Mouse (Mus musculus): ENCODE data around the gene Bsdc1. TPM values are rescaled to one million over a fixed set of nuclear protein-coding genes. Genes with fewer than 3 reads are reported as not detected.
"Not testable (repeated sequence)": the region's sequence is repeated elsewhere in the genome, so short reads cannot be mapped to it uniquely, and the experiment has no call there.

Bsdc1 gene
- polyA plus RNA-seq, 1 experiment from 2014 or later = 30.2 TPM

GRCm38 (mm10) chr4:129455265-129455664 lies 6.1 kb upstream of the Bsdc1 start:
- Histone ChIP-seq H3K27me3 (no peaks in the 10 kb centered on the region), H3K4me3 (no peak overlapping the region), H3K4me2 (no peak overlapping the region), H3K36me3 (no peaks in the 10 kb centered on the region), H3K9ac (no peak overlapping the region), H3K4me1 (0 out of 2 replicates have a peak, but pooled peaks cover 3% of the 10 kb centered on the region), H3K9me3 (no peaks in the 10 kb centered on the region), H3K27ac (no peak overlapping the region)
- ATAC-seq (ENCODE audit: insufficient number of reproducible peaks, low FRiP score, low TSS enrichment, low read depth) = peak; percentile 74
- 3% methylated on average over 5 of the region's 5 CpGs for WGBS

- H3K4me1 ChIP-seq = 0 out of 2 replicates have a peak, but pooled peaks cover 6% of the 10 kb centered on the region
- no peak overlapping the region for H3K4me2 ChIP-seq
- no peak for ATAC-seq (ENCODE audit: insufficient number of reproducible peaks, low FRiP score, low TSS enrichment, low read depth)
- no peaks in the 10 kb centered on the region for H3K9me3 ChIP-seq
- H3K36me3 ChIP-seq = no peaks in the 10 kb centered on the region
- no peak overlapping the region for H3K9ac ChIP-seq
- H3K4me3 ChIP-seq = no peak overlapping the region
- no peaks in the 10 kb centered on the region for H3K27me3 ChIP-seq
- no peak overlapping the region for H3K27ac ChIP-seq
- WGBS = 50% methylated on average over 5 of the region's 5 CpGs
Observed at GRCm38 (mm10) chr4:129456126-129456525, 5.3 kb upstream of the Bsdc1 start.

- not testable (repeated sequence) for H3K9me3 ChIP-seq; H3K4me2 ChIP-seq; ATAC-seq (ENCODE audit: insufficient number of reproducible peaks, low FRiP score, low TSS enrichment, low read depth); H3K27ac ChIP-seq; H3K36me3 ChIP-seq; H3K27me3 ChIP-seq; H3K4me3 ChIP-seq; H3K9ac ChIP-seq
- H3K4me1 ChIP-seq = peaks cover 12% of the 10 kb centered on the region
- WGBS = 81% methylated on average over 2 of the region's 2 CpGs
Observed at GRCm38 (mm10) chr4:129457311-129457710, 4.1 kb upstream of the Bsdc1 start.

GRCm38 (mm10) chr4:129459726-129460125 lies 1.7 kb upstream of the Bsdc1 start:
- WGBS = 88% methylated on average over 3 of the region's 3 CpGs
- no peak overlapping the region for H3K27ac ChIP-seq
- peaks cover 5% of the 10 kb centered on the region for H3K36me3 ChIP-seq
- no peak for ATAC-seq (ENCODE audit: insufficient number of reproducible peaks, low FRiP score, low TSS enrichment, low read depth)
- no peak overlapping the region for H3K9ac ChIP-seq
- H3K4me2 ChIP-seq = no peak overlapping the region
- H3K4me1 ChIP-seq = peaks cover 17% of the 10 kb centered on the region
- H3K9me3 ChIP-seq = no peaks in the 10 kb centered on the region
- H3K27me3 ChIP-seq = no peaks in the 10 kb centered on the region
- no peak overlapping the region for H3K4me3 ChIP-seq

GRCm38 (mm10) chr4:129460827-129461182 lies 576 bp upstream of the Bsdc1 start:
- peak overlapping the region; percentile 48 for H3K9ac ChIP-seq
- ATAC-seq (ENCODE audit: insufficient number of reproducible peaks, low FRiP score, low TSS enrichment, low read depth) = no peak
- H3K9me3 ChIP-seq = no peaks in the 10 kb centered on the region
- H3K4me2 ChIP-seq = peak overlapping the region; percentile 60
- WGBS = 0% methylated on average over 4 of the region's 4 CpGs
- H3K27ac ChIP-seq = peak overlapping the region; percentile 90
- peaks cover 16% of the 10 kb centered on the region for H3K36me3 ChIP-seq
- H3K4me3 ChIP-seq = peak overlapping the region; percentile 94
- no peaks in the 10 kb centered on the region for H3K27me3 ChIP-seq
- H3K4me1 ChIP-seq = peaks cover 14% of the 10 kb centered on the region

- peak overlapping the region; percentile 94 for H3K4me3 ChIP-seq
- no peaks in the 10 kb centered on the region for H3K9me3 ChIP-seq
- ATAC-seq (ENCODE audit: insufficient number of reproducible peaks, low FRiP score, low TSS enrichment, low read depth) = no peak
- WGBS = 23% methylated on average over 3 of the region's 3 CpGs
- H3K4me2 ChIP-seq = peak overlapping the region; percentile 80
- H3K27me3 ChIP-seq = no peaks in the 10 kb centered on the region
- H3K27ac ChIP-seq = peak overlapping the region; percentile 67; the same call in 1 of the 2 replicates
- peak overlapping the region; percentile 80 for H3K9ac ChIP-seq
- peaks cover 29% of the 10 kb centered on the region for H3K36me3 ChIP-seq
- peaks cover 14% of the 10 kb centered on the region for H3K4me1 ChIP-seq
Observed at GRCm38 (mm10) chr4:129462118-129462517, 737 bp downstream of the Bsdc1 start.

GRCm38 (mm10) chr4:129463097-129464059 lies 2.0 kb downstream of the Bsdc1 start:
- Histone ChIP-seq H3K27me3 (no peaks in the 10 kb centered on the region), H3K4me3 (no peak overlapping the region), H3K9me3 (no peaks in the 10 kb centered on the region), H3K4me2 (no peak overlapping the region), H3K27ac (no peak overlapping the region), H3K36me3 (peaks cover 41% of the 10 kb centered on the region), H3K9ac (no peak overlapping the region), H3K4me1 (peaks cover 14% of the 10 kb centered on the region)
- ATAC-seq (ENCODE audit: insufficient number of reproducible peaks, low FRiP score, low TSS enrichment, low read depth) = no peak
- whole genome bisulfite sequencing = 84% methylated on average over 24 of the region's 24 CpGs

- 84% methylated on average over 4 of the region's 4 CpGs for WGBS
- Histone ChIP-seq H3K4me3 (no peak overlapping the region), H3K4me1 (peaks cover 14% of the 10 kb centered on the region), H3K27ac (no peak overlapping the region), H3K27me3 (no peaks in the 10 kb centered on the region), H3K9ac (no peak overlapping the region), H3K36me3 (peaks cover 49% of the 10 kb centered on the region), H3K4me2 (no peak overlapping the region), H3K9me3 (no peaks in the 10 kb centered on the region)
- ATAC-seq (ENCODE audit: insufficient number of reproducible peaks, low FRiP score, low TSS enrichment, low read depth) = no peak
Observed at GRCm38 (mm10) chr4:129464286-129464815, 3.0 kb downstream of the Bsdc1 start.

GRCm38 (mm10) chr4:129476047-129476446 lies 14.7 kb downstream of the Bsdc1 start:
- H3K27me3 ChIP-seq = no peaks in the 10 kb centered on the region
- WGBS = 89% methylated on average over 11 of the region's 11 CpGs
- no peak overlapping the region for H3K27ac ChIP-seq
- H3K4me2 ChIP-seq = no peak overlapping the region
- H3K9me3 ChIP-seq = no peaks in the 10 kb centered on the region
- peaks cover 88% of the 10 kb centered on the region for H3K36me3 ChIP-seq
- no peak for ATAC-seq (ENCODE audit: insufficient number of reproducible peaks, low FRiP score, low TSS enrichment, low read depth)
- H3K4me3 ChIP-seq = no peak overlapping the region
- no peak overlapping the region for H3K9ac ChIP-seq
- no peaks in the 10 kb centered on the region for H3K4me1 ChIP-seq

- WGBS = 87% methylated on average over 3 of the region's 3 CpGs
- Histone ChIP-seq H3K9me3 (no peaks in the 10 kb centered on the region), H3K4me3 (no peak overlapping the region), H3K9ac (no peak overlapping the region), H3K27ac (no peak overlapping the region), H3K4me2 (no peak overlapping the region), H3K36me3 (peaks cover 89% of the 10 kb centered on the region), H3K4me1 (no peaks in the 10 kb centered on the region), H3K27me3 (no peaks in the 10 kb centered on the region)
- no peak for ATAC-seq (ENCODE audit: insufficient number of reproducible peaks, low FRiP score, low TSS enrichment, low read depth)
Observed at GRCm38 (mm10) chr4:129479863-129480262, 18.5 kb downstream of the Bsdc1 start.

GRCm38 (mm10) chr4:129481090-129481489 lies 19.7 kb downstream of the Bsdc1 start:
- Histone ChIP-seq H3K9me3 (no peaks in the 10 kb centered on the region), H3K27me3 (no peaks in the 10 kb centered on the region), H3K4me1 (no peaks in the 10 kb centered on the region), H3K9ac (no peak overlapping the region), H3K4me3 (no peak overlapping the region), H3K36me3 (peaks cover 92% of the 10 kb centered on the region), H3K27ac (no peak overlapping the region), H3K4me2 (no peak overlapping the region)
- ATAC-seq (ENCODE audit: insufficient number of reproducible peaks, low FRiP score, low TSS enrichment, low read depth) = no peak
- WGBS = 93% methylated on average over 1 of the region's 1 CpGs

Measured in limb, embryonic 15.5 days (tissue).